Mouse (Mus musculus): ENCODE measurements at regions not wholly inside any gene's neighbourhood (a gene's known extent, or its start where the extent isn't known, plus 50 kb on each side); places are given as distances from the start of the nearest gene placed in this dataset.

DNA sequence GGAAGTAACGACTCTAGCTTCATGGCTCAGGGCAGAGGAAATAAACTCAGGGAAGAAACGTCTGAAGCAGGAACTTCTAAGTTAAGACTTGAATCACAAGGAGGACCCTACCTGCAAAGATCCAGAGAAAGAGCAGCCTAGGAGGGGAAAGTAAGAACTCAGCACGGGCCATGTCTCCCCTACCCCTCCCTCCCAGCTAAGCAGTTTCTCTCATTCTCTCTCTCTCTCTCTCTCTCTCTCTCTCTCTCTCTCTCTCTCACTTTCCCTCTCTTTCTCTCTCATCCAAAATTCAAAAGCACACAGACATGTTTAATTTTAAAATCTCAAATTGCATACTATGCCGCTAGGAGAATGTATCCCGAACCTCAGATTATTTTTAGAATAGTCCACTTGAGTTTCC, 267.3 kb downstream of the Dhx15 start:
- 38% methylated on average over 5 of the region's 5 CpGs for WGBS (ENCODE audit: insufficient replicate concordance)

DNA sequence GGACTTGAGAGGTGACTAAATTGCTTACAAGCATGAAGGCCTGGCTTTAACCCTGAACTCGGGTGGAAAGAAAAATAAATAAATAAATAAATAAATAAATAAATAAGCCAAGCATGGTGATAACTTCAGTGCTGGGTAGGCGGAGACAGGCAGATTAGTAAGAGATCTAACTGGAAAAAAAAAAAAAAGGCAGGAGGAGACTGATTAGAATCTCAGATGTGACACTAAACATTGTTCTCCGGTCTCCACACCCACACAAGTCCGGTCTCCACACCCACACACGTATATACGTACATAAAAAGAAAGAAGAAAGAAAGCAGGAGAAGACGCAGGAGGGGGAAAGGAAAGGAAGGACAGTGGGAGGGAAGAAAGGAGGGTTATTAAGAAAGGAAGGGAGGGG, 267.8 kb downstream of the Dhx15 start:
- Histone ChIP-seq H3K27ac (no peak overlapping the region), H3K4me1 (replicated peaks) (no peaks in the 10 kb centered on the region), H3K4me2 (no peak overlapping the region), H3K9ac (no peak overlapping the region), H3K4me3 (replicated peaks) (no peak overlapping the region), H3K27me3 (no peaks in the 10 kb centered on the region), H3K36me3 (no peaks in the 10 kb centered on the region), H3K9me3 (replicated peaks) (no peaks in the 10 kb centered on the region)
- no peak for DNase-seq
- 62% methylated on average over 7 of the region's 7 CpGs for WGBS (ENCODE audit: insufficient replicate concordance)
- ATAC-seq (ENCODE audit: low read depth): no peak

More for the DNA sequence above, 267.3 kb downstream of the Dhx15 start:
- Histone ChIP-seq H3K4me1 (replicated peaks) (no peaks in the 10 kb centered on the region), H3K36me3 (no peaks in the 10 kb centered on the region), H3K27me3 (no peaks in the 10 kb centered on the region), H3K9ac (no peak overlapping the region), H3K4me2 (no peak overlapping the region), H3K9me3 (replicated peaks) (no peaks in the 10 kb centered on the region), H3K4me3 (replicated peaks) (no peak overlapping the region), H3K27ac (no peak overlapping the region)
- DNase-seq (no peak), ATAC-seq (ENCODE audit: low read depth) (no peak)

DNA sequence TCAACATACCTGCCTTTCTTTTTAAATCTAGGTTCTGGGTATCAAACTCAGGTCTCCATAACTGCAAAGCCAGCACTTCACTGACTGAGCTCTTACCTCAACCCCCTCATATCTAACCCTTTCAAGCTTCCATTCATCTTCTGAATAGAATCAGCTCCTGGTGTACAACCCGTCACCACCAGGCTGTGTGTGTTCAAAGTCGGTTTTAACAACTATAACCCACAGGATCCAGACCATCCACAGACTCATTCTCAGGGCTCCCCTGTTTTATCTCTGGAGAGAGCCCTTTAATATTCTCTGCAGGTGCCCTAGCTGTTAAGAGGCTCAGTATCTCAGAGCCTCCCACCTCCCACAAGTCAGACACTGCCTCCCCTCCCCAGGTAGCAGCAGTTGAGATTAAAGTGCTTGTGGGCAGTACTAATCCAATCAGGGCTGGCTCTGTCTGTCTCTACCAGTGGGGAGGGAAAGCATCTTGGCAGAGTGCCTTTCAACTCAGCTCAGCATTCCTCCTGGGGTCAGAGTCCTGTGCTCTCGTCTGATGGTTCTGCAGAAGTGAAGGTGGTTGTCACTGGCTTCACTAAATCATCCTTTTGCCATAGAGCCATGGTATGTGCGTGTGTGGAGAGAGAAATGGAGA, 272.4 kb downstream of the Dhx15 start:
- Histone ChIP-seq H3K4me3 (replicated peaks) (no peak overlapping the region), H3K36me3 (no peaks in the 10 kb centered on the region), H3K4me1 (replicated peaks) (no peaks in the 10 kb centered on the region), H3K4me2 (no peak overlapping the region), H3K27ac (no peak overlapping the region), H3K9ac (no peak overlapping the region), H3K27me3 (no peaks in the 10 kb centered on the region), H3K9me3 (replicated peaks) (no peaks in the 10 kb centered on the region)
- DNase-seq (no peak), ATAC-seq (ENCODE audit: low read depth) (no peak)
- 22% methylated on average over 4 of the region's 4 CpGs for WGBS (ENCODE audit: insufficient replicate concordance)

DNA sequence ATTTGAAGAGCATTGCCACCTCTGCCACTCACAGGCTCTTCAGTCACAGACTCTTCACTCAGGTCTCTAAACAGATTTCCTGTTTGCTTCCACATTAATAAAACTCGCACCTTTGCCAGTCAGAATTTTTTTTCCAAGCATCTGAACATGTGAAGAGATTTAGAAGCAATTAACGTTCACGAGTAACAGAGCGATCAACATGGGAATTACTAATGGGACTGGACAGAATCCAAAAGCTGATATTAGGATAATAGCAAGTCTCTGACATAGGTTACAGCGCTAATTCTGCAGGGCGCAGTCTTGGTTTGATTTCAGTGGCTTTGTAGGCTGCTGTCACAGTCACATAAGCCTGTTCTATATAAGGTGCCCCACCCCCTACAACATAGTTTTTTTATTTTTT, 275.6 kb downstream of the Dhx15 start:
- Histone ChIP-seq H3K4me1 (replicated peaks) (no peaks in the 10 kb centered on the region), H3K27ac (no peak overlapping the region), H3K9ac (no peak overlapping the region), H3K4me3 (replicated peaks) (no peak overlapping the region), H3K4me2 (no peak overlapping the region), H3K9me3 (replicated peaks) (no peaks in the 10 kb centered on the region), H3K27me3 (no peaks in the 10 kb centered on the region), H3K36me3 (no peaks in the 10 kb centered on the region)
- 73% methylated on average over 6 of the region's 6 CpGs for whole genome bisulfite sequencing (ENCODE audit: insufficient replicate concordance)
- DNase-seq (no peak), ATAC-seq (ENCODE audit: low read depth) (no peak)

DNA sequence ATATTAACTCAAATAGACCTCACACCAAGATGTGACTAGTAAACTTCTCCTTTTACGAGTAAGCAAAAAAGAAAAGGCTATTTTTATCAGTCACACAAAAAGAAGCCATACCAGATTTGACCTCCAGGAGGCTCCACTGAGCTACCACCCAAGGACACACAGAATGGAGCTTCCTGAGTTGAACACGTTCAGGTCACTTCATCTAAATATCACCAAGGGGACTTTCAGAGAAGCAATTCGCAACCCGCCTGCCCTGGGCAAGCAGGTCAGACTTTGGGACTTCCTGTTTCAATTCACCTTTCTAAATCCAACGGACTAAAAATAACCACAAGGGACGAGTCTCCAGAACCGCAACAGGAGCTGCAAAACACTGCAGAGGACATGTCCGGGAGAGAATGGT, 281.5 kb downstream of the Dhx15 start:
- Histone ChIP-seq H3K36me3 (no peaks in the 10 kb centered on the region), H3K27me3 (no peaks in the 10 kb centered on the region), H3K9ac (no peak overlapping the region), H3K4me1 (replicated peaks) (no peaks in the 10 kb centered on the region), H3K4me3 (replicated peaks) (no peak overlapping the region), H3K4me2 (no peak overlapping the region), H3K9me3 (replicated peaks) (no peaks in the 10 kb centered on the region), H3K27ac (no peak overlapping the region)
- 34% methylated on average over 8 of the region's 8 CpGs for WGBS (ENCODE audit: insufficient replicate concordance)
- ATAC-seq (ENCODE audit: low read depth) (no peak), DNase-seq (no peak)

DNA sequence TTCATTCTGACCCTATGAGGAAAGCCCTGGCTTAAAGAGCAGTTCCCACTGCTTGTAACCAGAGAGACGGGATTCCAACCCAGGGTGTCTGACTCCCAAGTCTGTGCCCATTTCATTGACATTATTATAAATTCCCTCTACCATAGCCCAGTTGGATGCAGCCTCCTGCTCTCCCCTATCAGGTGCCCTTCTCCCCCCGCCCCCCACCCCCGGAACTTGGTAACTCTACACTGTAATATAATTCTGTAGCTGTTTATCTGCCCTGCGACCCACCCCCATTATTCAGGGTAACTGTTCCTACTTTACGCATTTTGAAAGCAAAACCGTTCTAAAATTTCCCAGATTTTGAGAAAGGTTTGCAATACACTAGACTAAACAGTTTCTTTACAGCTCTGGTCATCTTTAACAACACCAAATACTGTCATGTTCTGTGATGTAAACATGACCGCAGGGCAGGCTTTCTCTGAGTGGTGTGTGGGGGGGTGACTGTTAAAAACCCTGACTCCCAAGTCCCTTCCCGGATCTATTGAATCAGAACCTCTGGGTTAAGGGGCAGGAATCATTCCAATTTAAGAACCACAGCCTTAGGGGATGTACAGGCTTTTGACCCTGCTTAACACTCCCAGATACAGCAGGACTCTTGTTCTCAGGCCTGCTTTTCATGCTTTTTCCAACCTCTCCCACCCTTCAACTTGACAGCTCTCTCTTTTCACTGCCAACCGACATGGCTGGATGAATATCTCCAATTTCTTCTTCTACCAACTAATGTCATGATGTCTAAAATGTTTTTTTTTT, 283.8 kb downstream of the Dhx15 start:
- H3K9ac ChIP-seq: no peak overlapping the region
- H3K4me1 ChIP-seq (replicated peaks): no peaks in the 10 kb centered on the region
- no peaks in the 10 kb centered on the region for H3K36me3 ChIP-seq
- no peaks in the 10 kb centered on the region for H3K27me3 ChIP-seq
- no peak overlapping the region for H3K4me3 ChIP-seq (replicated peaks)
- no peaks in the 10 kb centered on the region for H3K9me3 ChIP-seq (replicated peaks)
- ATAC-seq (ENCODE audit: low read depth) (no peak), DNase-seq (no peak)
- no peak overlapping the region for H3K4me2 ChIP-seq
- WGBS (ENCODE audit: insufficient replicate concordance): 56% methylated on average over 9 of the region's 9 CpGs
- no peak overlapping the region for H3K27ac ChIP-seq

DNA sequence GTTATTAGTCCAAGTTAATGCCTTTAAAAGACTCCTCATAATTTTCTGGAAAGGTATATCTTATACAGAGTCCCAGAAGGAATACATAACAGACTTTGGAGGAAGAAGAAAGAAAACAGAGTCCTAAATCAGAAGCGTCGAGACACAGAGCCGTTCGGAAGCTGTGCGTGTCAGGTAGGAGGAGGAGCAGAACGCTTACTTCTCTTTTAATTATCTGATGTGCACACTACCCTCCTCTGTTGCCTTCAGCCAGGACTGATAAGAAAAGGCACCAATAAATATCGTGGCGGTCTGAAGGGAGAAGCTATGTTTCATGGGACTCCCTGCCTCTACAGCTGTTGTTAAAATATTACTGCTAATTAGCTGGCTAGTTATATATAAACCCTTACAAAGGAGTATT, 296.2 kb downstream of the Dhx15 start:
- peaks cover 8% of the 10 kb centered on the region for H3K4me1 ChIP-seq (replicated peaks)
- no peak for DNase-seq
- H3K9ac ChIP-seq: no peak overlapping the region
- H3K36me3 ChIP-seq: no peaks in the 10 kb centered on the region
- H3K4me3 ChIP-seq (replicated peaks): no peak overlapping the region
- WGBS (ENCODE audit: insufficient replicate concordance): 34% methylated on average over 8 of the region's 8 CpGs
- no peak overlapping the region for H3K27ac ChIP-seq
- H3K9me3 ChIP-seq (replicated peaks): no peaks in the 10 kb centered on the region
- peak; percentile 87 for ATAC-seq (ENCODE audit: low read depth)
- H3K4me2 ChIP-seq: no peak overlapping the region
- no peaks in the 10 kb centered on the region for H3K27me3 ChIP-seq

DNA sequence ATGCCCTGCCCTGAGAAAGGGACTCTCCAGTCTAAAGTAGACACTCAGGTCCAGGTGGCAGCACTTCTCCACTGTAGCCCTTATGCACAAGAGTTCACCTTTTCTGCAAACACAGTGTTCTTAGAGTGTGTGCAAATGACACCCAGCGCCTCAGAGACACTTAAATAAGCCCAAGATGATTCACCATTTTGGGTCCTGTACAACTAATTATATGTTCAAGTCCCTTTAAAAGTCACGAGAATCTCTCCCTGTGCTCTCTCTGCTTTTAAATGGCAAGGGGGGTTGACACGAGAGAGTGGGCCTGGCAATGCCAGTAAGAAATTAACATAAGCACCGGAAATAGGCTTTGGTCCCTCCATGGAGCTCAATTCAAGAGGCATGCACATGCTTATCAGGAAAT, 299.0 kb downstream of the Dhx15 start:
- Histone ChIP-seq H3K9ac (no peak overlapping the region), H3K36me3 (no peaks in the 10 kb centered on the region), H3K4me2 (no peak overlapping the region), H3K9me3 (replicated peaks) (no peaks in the 10 kb centered on the region), H3K4me3 (replicated peaks) (no peak overlapping the region), H3K27ac (no peak overlapping the region), H3K27me3 (no peaks in the 10 kb centered on the region), H3K4me1 (replicated peaks) (peaks cover 8% of the 10 kb centered on the region)
- 57% methylated on average over 4 of the region's 4 CpGs for WGBS (ENCODE audit: insufficient replicate concordance)
- no peak for DNase-seq
- no peak for ATAC-seq (ENCODE audit: low read depth)

DNA sequence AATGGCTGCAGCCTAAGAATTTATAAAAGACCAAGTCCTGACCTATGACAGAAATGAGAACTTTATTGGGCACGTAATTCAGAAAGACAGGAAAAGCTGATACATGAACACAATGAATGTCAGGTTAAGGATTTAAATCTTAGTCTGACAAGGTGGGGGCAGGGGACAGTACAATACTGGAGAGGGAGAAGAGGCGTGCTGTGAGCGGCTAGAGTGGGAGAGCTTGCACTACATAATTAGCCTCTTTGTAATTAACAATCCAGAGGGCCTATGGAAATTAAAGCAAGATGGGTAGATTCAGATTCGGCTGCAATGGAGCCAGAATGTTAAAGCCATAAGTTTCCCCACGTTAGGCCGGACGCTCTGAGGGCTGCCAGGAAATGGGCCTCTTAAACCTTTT, 301.9 kb downstream of the Dhx15 start:
- Histone ChIP-seq H3K4me2 (no peak overlapping the region), H3K27ac (no peak overlapping the region), H3K9ac (no peak overlapping the region), H3K9me3 (replicated peaks) (no peaks in the 10 kb centered on the region), H3K4me3 (replicated peaks) (no peak overlapping the region), H3K36me3 (no peaks in the 10 kb centered on the region), H3K4me1 (replicated peaks) (no peaks in the 10 kb centered on the region), H3K27me3 (no peaks in the 10 kb centered on the region)
- ATAC-seq (ENCODE audit: low read depth) (no peak), DNase-seq (no peak)
- WGBS (ENCODE audit: insufficient replicate concordance): 61% methylated on average over 7 of the region's 7 CpGs

DNA sequence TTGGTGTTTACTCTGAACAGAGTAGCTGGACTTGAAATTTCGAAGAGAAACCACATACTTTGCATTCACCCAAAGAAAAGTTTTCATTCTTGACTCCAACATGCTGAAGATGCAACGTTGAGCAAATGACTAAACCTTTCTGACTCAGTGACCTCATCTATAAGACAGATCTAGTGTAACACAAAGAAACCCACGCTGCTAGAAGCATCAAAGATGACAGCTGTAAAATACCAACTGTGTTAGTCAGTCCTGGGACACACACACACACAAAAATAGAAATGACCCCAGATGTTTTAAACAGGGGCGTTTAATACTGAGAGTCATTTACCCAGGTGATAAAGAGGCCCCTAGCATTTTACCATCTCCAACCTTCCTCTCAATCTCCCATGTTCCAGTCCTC, 307.7 kb downstream of the Dhx15 start:
- WGBS (ENCODE audit: insufficient replicate concordance): 48% methylated on average over 4 of the region's 4 CpGs
- Histone ChIP-seq H3K27me3 (no peaks in the 10 kb centered on the region), H3K9ac (no peak overlapping the region), H3K36me3 (no peaks in the 10 kb centered on the region), H3K4me3 (replicated peaks) (no peak overlapping the region), H3K4me1 (replicated peaks) (no peaks in the 10 kb centered on the region), H3K9me3 (replicated peaks) (no peaks in the 10 kb centered on the region), H3K27ac (no peak overlapping the region), H3K4me2 (no peak overlapping the region)
- ATAC-seq (ENCODE audit: low read depth): no peak
- no peak for DNase-seq

DNA sequence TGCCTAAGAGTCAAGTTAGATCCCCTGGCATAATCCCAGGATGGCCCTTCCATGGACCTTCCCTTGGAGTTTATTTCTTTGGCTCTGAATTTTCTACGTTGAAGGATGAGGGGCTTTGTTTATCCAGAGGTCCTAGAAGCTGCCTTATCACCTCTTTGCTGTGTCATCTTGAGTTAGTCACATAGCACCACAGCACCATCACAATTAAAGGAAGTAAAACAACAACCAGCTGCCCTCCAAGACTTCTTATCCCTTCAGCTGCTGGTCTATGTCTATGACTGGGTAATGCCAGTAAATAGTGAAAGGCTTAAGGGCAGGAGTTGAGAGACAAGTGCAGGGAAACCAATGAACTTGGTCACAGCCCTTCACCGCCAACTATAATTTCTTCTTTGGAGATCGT, 308.1 kb downstream of the Dhx15 start:
- no peak overlapping the region for H3K4me3 ChIP-seq (replicated peaks)
- no peaks in the 10 kb centered on the region for H3K36me3 ChIP-seq
- H3K27me3 ChIP-seq: no peaks in the 10 kb centered on the region
- 46% methylated on average over 3 of the region's 3 CpGs for WGBS (ENCODE audit: insufficient replicate concordance)
- ATAC-seq (ENCODE audit: low read depth): no peak
- H3K9me3 ChIP-seq (replicated peaks): no peaks in the 10 kb centered on the region
- H3K4me2 ChIP-seq: no peak overlapping the region
- DNase-seq: no peak
- no peak overlapping the region for H3K9ac ChIP-seq
- H3K27ac ChIP-seq: no peak overlapping the region
- H3K4me1 ChIP-seq (replicated peaks): no peaks in the 10 kb centered on the region

DNA sequence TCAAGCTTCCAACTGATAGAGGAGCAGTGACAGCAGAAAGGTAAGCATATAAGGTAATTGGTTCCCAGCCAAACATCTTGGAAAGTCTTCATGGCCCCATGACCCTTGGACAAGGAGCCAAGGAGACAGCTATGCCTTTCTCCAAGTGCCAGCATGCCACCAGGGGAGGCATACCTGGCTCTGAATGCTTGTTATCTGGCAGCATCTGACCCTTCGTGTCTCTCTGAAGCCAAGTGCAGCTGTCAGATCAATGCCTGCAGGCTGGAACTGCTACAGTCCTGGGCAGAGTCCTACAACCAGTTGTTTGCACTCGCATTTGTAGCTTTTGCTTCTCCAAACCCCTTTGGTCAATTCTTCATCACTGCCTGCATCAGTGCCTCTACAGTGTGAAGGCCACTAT, 309.3 kb upstream of the Ppargc1a start:
- Histone ChIP-seq H3K27ac (no peak overlapping the region), H3K9ac (no peak overlapping the region), H3K36me3 (no peaks in the 10 kb centered on the region), H3K9me3 (replicated peaks) (no peaks in the 10 kb centered on the region), H3K4me3 (replicated peaks) (no peak overlapping the region), H3K27me3 (no peaks in the 10 kb centered on the region), H3K4me1 (replicated peaks) (no peaks in the 10 kb centered on the region), H3K4me2 (no peak overlapping the region)
- DNase-seq (no peak), ATAC-seq (ENCODE audit: low read depth) (no peak)
- 51% methylated on average over 2 of the region's 2 CpGs for WGBS (ENCODE audit: insufficient replicate concordance)

Data from liver, embryonic 13.5 days (tissue).